Mouse (Mus musculus): Measurements from ENCODE around the gene Ndufa5. TPM values are rescaled to one million over a fixed set of nuclear protein-coding genes. Genes with fewer than 3 reads are reported as not detected.

Gene Ndufa5
- total and polyA plus RNA-seq, 2 experiments from 2014 or later, result 24.3 to 598 TPM

GRCm38 (mm10) chr6:24470571-24471132, 57.2 kb downstream of the Ndufa5 start:
- TF ChIP-seq CTCF (IDR thresholded peaks at IDR 0.05; ENCODE audit: low read depth), result no peak
- Histone ChIP-seq H3K27me3 (ENCODE audit: insufficient read depth, low read length) (no peaks in the 10 kb centered on the region), H3K27ac (0 out of 2 replicates have a peak overlapping the region, but pooled peaks have one; percentile 11), H3K9ac (replicated peaks; ENCODE audit: low read length) (no peak overlapping the region), H3K4me1 (ENCODE audit: insufficient read depth, low read length) (no peaks in the 10 kb centered on the region), H3K4me3 (ENCODE audit: low read length) (no peak overlapping the region), H3K9me3 (ENCODE audit: low read length) (no peaks in the 10 kb centered on the region), H3K36me3 (ENCODE audit: insufficient read depth, low read length) (no peaks in the 10 kb centered on the region), H3K4me2 (ENCODE audit: low read depth, low read length) (no peak overlapping the region)
- DNase-seq (ENCODE audit: low spot score) (peak; percentile 18), ATAC-seq (peak; percentile 38; the same call in 1 of the 2 replicates)
- 29% methylated on average over 1 of the region's 1 CpGs for WGBS

DNA sequence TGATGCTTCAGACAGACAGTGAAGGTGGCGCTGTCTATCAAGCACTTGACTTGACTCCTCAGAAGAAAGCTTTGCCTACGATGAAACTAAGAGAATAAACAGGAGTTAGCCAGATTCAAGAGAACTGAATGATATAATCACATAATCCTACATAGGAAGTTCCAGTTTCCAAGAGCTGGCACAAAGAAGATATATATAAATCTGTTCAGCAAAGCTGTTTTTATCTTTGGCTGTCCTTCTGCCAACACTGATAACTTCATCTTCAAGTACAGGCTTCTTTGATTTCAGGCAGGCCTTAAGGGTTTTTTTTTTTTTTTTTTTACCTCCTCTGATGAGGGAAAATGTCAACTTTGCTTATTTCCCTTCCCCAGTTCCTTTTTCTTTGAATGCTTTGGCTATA, 57.7 kb downstream of the Ndufa5 start:
- no peak for DNase-seq (ENCODE audit: low spot score)
- H3K4me3 ChIP-seq (ENCODE audit: low read length), result no peak overlapping the region
- H3K4me1 ChIP-seq (ENCODE audit: insufficient read depth, low read length), result no peaks in the 10 kb centered on the region
- H3K27me3 ChIP-seq (ENCODE audit: insufficient read depth, low read length), result no peaks in the 10 kb centered on the region
- no peak for TF ChIP-seq CTCF (IDR thresholded peaks at IDR 0.05; ENCODE audit: low read depth)
- H3K36me3 ChIP-seq (ENCODE audit: insufficient read depth, low read length), result no peaks in the 10 kb centered on the region
- H3K27ac ChIP-seq, result 0 out of 2 replicates have a peak overlapping the region, but pooled peaks have one; percentile 11
- H3K4me2 ChIP-seq (ENCODE audit: low read depth, low read length), result no peak overlapping the region
- 61% methylated on average over 2 of the region's 2 CpGs for WGBS
- ATAC-seq, result no peak
- no peak overlapping the region for H3K9ac ChIP-seq (replicated peaks; ENCODE audit: low read length)
- no peaks in the 10 kb centered on the region for H3K9me3 ChIP-seq (ENCODE audit: low read length)

Other genes starting within 250 kb of the Ndufa5 start
- gene Iqub, start 12.9 kb downstream of the Ndufa5 start, total RNA-seq (2014; rRNA removed), result 1.5 and 1.7 TPM in 2 replicates
- 1.5 and 2.0 TPM in 2 replicates for gene Iqub, start 12.9 kb downstream of the Ndufa5 start, polyA plus RNA-seq (2015; fragmentation: Nextera tagmentation; extraction: Ambion mirVana)
- gene Asb15, start 131 bp upstream of the Ndufa5 start, total RNA-seq (2014; rRNA removed), result 0.11 and 0.31 TPM in 2 replicates
- gene Asb15, start 131 bp upstream of the Ndufa5 start, polyA plus RNA-seq (2015; fragmentation: Nextera tagmentation; extraction: Ambion mirVana), result 0.11 and 0.24 TPM in 2 replicates
- gene Lmod2, start 69.7 kb upstream of the Ndufa5 start, total RNA-seq (2014; rRNA removed), result not detected in 2 replicates
- gene Lmod2, start 69.7 kb upstream of the Ndufa5 start, polyA plus RNA-seq (2015; fragmentation: Nextera tagmentation; extraction: Ambion mirVana), result not detected in 2 replicates
- 20.0 and 20.9 TPM in 2 replicates for gene Wasl, start 137.0 kb upstream of the Ndufa5 start, total RNA-seq (2014; rRNA removed)
- 57.4 and 61.0 TPM in 2 replicates for gene Wasl, start 137.0 kb upstream of the Ndufa5 start, polyA plus RNA-seq (2015; fragmentation: Nextera tagmentation; extraction: Ambion mirVana)
- not detected in 2 replicates for gene Hyal6, start 205.2 kb upstream of the Ndufa5 start, total RNA-seq (2014; rRNA removed)
- gene Hyal6, start 205.2 kb upstream of the Ndufa5 start, polyA plus RNA-seq (2015; fragmentation: Nextera tagmentation; extraction: Ambion mirVana), result not detected in 2 replicates
- not detected in 2 replicates for gene Hyal4, start 220.3 kb upstream of the Ndufa5 start, total RNA-seq (2014; rRNA removed)
- not detected in 2 replicates for gene Hyal4, start 220.3 kb upstream of the Ndufa5 start, polyA plus RNA-seq (2015; fragmentation: Nextera tagmentation; extraction: Ambion mirVana)

Data from hindbrain, postnatal 0 days (tissue).